Mouse (Mus musculus) cerebellum, adult 2 months (tissue): Measurements from ENCODE around the gene Alg2. TPM values are rescaled to one million over a fixed set of nuclear protein-coding genes. Genes with fewer than 3 reads are reported as not detected.
A peak's percentile ranks its signal among the peaks of the same experiment; 100 is the strongest.

Source experiments
- DNase-seq, 2 experiments: peaks; one replicate each; pipeline ENCODE4 v3.0.0; 2021
- H3K27ac ChIP-seq: fragments of 200-500 bp; 2 replicates; pipeline ENCODE4 v1.5.1; 2012; ENCODE audit warnings: low read length, control low read depth, inconsistent platforms; ENCODE audit not compliant: insufficient read depth
- H3K27me3 ChIP-seq: fragments of 200-500 bp; 2 replicates; pipeline ENCODE4 v1.6.1; 2012; ENCODE audit warnings: inconsistent platforms, mild to moderate bottlenecking, low read length, moderate library complexity; ENCODE audit not compliant: control insufficient read depth, insufficient read depth
- H3K4me1 ChIP-seq: fragments of 200-500 bp; 2 replicates; pipeline ENCODE4 v1.6.1; 2011; ENCODE audit warnings: low read length; ENCODE audit not compliant: control insufficient read depth, insufficient read depth
- H3K4me3 ChIP-seq: fragments of 200-500 bp; replicated peaks from 2 replicates; pipeline ENCODE3; 2011; ENCODE audit warnings: mild to moderate bottlenecking, low read depth, low read length, control low read depth; ENCODE audit not compliant: insufficient read depth
- CTCF ChIP-seq: fragments of 200-500 bp; IDR thresholded peaks from 2 replicates; pipeline ENCODE4 v1.5.1; 2011; ENCODE audit warnings: low read depth, mild to moderate bottlenecking, control low read depth, low read length, moderate library complexity, borderline replicate concordance; ENCODE audit not compliant: insufficient read depth
- POLR2A ChIP-seq: fragments of 200-500 bp; IDR thresholded peaks from 2 replicates; pipeline ENCODE4 v1.6.1; 2011; ENCODE audit warnings: low read length, control low read depth, borderline replicate concordance; ENCODE audit not compliant: insufficient read depth
- WGBS: fragments of 180-500 bp; shearing (Covaris S2); methylation state at CpG from one replicate; pipeline ENCODE4 v1.1.7; 2018; 5-methylcytosine and 5-hydroxymethylcytosine counted together
- polyA plus RNA-seq: library from polyadenylated mRNA; depleted of rRNA; stranded (reverse); fragments of >200 nt; gene quantifications from 2 replicates; pipeline ENCODE4 v1.2.3, GENCODE M21; 2012

Alg2 gene
- polyA plus RNA-seq, 1 experiment: 98.1 TPM

DNA sequence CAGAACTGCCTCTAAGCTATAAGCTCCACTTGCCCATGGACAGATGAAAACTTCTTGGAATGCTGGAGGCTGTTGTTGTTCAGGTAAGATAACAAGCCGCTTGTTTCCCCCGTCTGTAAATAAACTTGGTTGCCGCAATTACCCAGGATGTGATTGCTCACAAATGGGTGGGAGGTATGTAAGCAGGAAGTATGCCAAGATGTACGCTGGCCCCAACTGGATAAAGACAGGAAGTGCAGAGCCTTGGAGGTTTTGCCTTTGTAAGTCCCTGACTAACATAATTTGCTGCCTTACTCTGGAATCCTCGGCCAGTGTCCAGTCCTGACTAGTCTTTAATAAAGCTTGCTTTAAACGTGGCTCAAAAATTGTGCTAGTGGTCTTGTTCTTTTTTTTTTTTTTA is 43.6 kb downstream of the Alg2 start:
- no peak for DNase-seq
- no peaks in the 10 kb centered on the region; the same call in 1 of the 2 replicates for H3K4me1 ChIP-seq
- no peak overlapping the region for H3K4me3 ChIP-seq
- 75% methylated on average over 6 of the region's 6 CpGs for WGBS
- TF ChIP-seq POLR2A: no peak
- no peak for TF ChIP-seq CTCF
- no peaks in the 10 kb centered on the region for H3K27me3 ChIP-seq
- no peak overlapping the region for H3K27ac ChIP-seq

DNA sequence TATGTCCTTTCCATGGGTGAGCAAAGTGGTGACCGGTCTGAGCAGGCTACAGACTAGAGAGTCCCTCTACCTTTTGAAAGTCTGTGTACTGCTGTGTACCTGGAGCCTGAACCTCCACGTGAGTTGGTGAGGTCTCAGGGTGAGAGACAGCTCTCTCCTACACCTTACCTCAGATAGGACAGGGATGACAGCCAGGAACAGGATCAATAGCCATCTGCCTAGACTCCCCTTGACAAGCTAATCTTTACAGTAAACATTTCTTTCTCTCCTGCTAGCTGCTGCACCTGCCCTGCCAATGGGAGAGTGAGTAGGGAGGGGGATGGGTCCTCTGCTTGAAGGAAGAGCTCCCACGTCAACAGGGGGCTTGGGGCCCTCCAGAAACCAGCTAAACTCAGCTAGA is 46.5 kb downstream of the Alg2 start:
- WGBS: 77% methylated on average over 3 of the region's 3 CpGs

GRCm38 (mm10) chr4:47425247-47425830 is 48.8 kb downstream of the Alg2 start:
- no peak overlapping the region for H3K27ac ChIP-seq
- H3K27me3 ChIP-seq: no peaks in the 10 kb centered on the region
- no peaks in the 10 kb centered on the region; the same call in 1 of the 2 replicates for H3K4me1 ChIP-seq
- no peak for TF ChIP-seq POLR2A
- no peak for TF ChIP-seq CTCF
- DNase-seq: no peak
- no peak overlapping the region for H3K4me3 ChIP-seq
- 52% methylated on average over 16 of the region's 16 CpGs for WGBS

More for the DNA sequence above, 46.5 kb downstream of the Alg2 start:
- DNase-seq: no peak
- Histone ChIP-seq H3K27me3 (no peaks in the 10 kb centered on the region), H3K27ac (no peak overlapping the region), H3K4me3 (no peak overlapping the region), H3K4me1 (no peaks in the 10 kb centered on the region; the same call in 1 of the 2 replicates)
- TF ChIP-seq CTCF (no peak), POLR2A (no peak)

GRCm38 (mm10) chr4:47424376-47424775 is 49.8 kb downstream of the Alg2 start:
- DNase-seq: no peak
- TF ChIP-seq CTCF (no peak), POLR2A (no peak)
- no peaks in the 10 kb centered on the region for H3K27me3 ChIP-seq
- H3K4me3 ChIP-seq: no peak overlapping the region
- H3K27ac ChIP-seq: no peak overlapping the region
- no peaks in the 10 kb centered on the region; the same call in 1 of the 2 replicates for H3K4me1 ChIP-seq
- 52% methylated on average over 2 of the region's 2 CpGs for WGBS

- H3K27ac ChIP-seq: no peak overlapping the region
- H3K4me1 ChIP-seq: no peaks in the 10 kb centered on the region; the same call in 1 of the 2 replicates
- H3K4me3 ChIP-seq: no peak overlapping the region
- 95% methylated on average over 3 of the region's 3 CpGs for WGBS
- H3K27me3 ChIP-seq: no peaks in the 10 kb centered on the region
- TF ChIP-seq POLR2A (no peak), CTCF (no peak)
- no peak for DNase-seq
These were observed 51.2 kb downstream of the Alg2 start for GRCm38 (mm10) chr4:47422946-47423345.

- Histone ChIP-seq H3K27me3 (no peaks in the 10 kb centered on the region), H3K4me1 (no peaks in the 10 kb centered on the region; the same call in 1 of the 2 replicates), H3K4me3 (no peak overlapping the region), H3K27ac (no peak overlapping the region)
- no peak for TF ChIP-seq POLR2A
- TF ChIP-seq CTCF: no peak
- WGBS: 36% methylated on average over 3 of the region's 3 CpGs
- no peak for DNase-seq
These were observed 51.9 kb downstream of the Alg2 start for GRCm38 (mm10) chr4:47422194-47422593.

DNA sequence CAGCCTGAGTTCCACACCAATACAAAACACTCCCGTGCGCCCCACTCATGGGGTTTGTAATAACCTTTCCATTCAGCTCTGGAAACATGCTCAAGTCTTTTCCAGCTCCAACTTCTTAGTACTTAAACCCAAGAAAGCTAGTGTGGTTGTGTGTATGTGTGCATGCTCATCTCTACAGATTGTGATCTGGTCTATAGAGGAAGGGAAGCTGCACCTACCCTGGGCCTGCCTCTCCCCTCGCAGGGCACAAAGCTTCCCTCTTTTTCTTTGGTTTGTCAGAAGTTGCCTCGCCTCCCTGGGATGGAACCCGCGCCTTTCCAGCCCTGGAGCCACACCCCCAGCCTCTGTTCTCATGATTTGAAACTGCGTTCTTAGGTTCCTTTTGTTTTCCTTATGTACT is 53.9 kb downstream of the Alg2 start:
- DNase-seq: no peak
- TF ChIP-seq CTCF (no peak), POLR2A (no peak)
- WGBS: 56% methylated on average over 7 of the region's 7 CpGs

GRCm38 (mm10) chr4:47419268-47419973 is 54.7 kb downstream of the Alg2 start:
- WGBS: 27% methylated on average over 9 of the region's 9 CpGs
- Histone ChIP-seq H3K27me3 (no peaks in the 10 kb centered on the region), H3K27ac (no peak overlapping the region), H3K4me3 (no peak overlapping the region), H3K4me1 (no peaks in the 10 kb centered on the region; the same call in 1 of the 2 replicates)
- TF ChIP-seq POLR2A (no peak), CTCF (peak; percentile 59)
- peak in 1 of 2 experiments; percentile 10 for DNase-seq

More for the DNA sequence above, 53.9 kb downstream of the Alg2 start:
- H3K4me3 ChIP-seq: no peak overlapping the region
- no peaks in the 10 kb centered on the region for H3K27me3 ChIP-seq
- no peak overlapping the region for H3K27ac ChIP-seq
- no peaks in the 10 kb centered on the region; the same call in 1 of the 2 replicates for H3K4me1 ChIP-seq
